Mouse (Mus musculus) cerebellum, adult 18-20 months (tissue): ENCODE measurements around the gene Cep104.

Experiments
- DNase-seq, 2 experiments: peaks; one replicate each; pipeline ENCODE4 v3.0.0; 2021

Cep104 gene

DNA sequence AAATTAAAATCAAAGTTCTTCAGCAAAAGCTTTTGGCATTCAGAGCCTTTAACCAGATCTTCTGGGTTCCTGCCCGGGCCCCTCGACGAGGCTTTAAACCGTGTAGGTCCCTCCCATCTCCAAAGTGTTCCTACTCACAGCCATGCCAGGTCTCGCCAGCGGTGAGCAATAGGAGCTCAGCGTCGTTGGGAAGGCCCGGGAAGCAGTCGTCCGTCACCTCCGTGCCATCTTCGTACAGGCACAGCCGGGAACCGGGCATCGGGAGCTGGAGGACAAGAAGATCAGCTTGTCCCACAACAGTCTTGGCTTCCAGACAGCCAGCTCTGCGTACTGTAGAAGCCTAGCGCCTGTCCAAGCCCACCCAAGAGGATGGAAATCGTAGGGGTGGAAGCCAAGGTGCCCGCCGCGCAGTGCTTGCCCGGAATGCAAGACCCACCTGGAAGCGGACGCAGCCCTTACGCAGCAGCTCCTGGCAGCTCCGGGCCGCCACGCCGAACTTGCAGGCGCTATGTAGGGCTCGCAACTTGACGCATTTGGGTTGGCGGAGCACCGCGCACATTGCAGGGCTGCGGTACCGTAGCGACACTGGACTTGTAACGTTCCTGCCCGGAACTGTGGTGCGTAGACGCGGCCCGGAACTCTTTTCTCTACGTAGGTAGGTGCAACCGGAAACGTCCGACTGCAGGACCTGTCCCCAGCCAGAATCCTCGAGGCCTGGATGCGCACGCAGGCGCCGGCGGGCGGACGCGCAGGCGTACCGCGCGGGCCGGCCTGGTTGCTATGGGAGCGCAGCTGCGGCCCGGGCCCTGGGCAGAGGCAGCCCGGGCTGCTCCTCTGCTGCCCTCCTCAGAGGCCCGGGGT lies at the start of gene Cep104, which contains the start of gene Dffb:
Gene Cep104, plus strand, starts transcription at position 764 of the 861 bp plus-strand sequence.
Gene Dffb, minus strand, starts transcription at position 696 of the 861 bp plus-strand sequence.
- peak; percentile 89 to 96 for DNase-seq

DNA sequence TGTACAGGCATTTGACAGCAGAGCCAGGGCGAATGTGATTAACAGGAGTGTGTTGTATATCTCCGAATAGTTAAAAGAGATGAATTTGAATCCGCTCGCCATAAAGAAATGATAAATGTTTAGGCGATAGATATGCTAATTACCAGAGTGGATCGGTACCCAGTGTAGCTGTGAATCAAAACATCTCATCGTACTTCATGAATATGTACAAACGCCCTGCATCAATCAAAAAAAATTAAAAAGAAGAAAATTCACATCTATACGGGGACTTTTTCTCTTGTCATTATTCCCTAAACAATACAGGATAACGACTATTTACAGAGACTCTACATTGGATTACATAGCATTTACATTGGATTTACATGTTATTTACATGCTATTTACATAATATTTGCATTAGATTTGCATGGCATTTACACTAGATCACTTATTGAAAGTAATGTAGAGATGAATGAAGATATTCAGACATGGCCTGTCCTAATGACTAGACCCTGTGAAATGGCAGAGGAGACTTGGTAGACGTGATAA lies 46.2 kb upstream of the Cep104 start:
- DNase-seq: no peak

DNA sequence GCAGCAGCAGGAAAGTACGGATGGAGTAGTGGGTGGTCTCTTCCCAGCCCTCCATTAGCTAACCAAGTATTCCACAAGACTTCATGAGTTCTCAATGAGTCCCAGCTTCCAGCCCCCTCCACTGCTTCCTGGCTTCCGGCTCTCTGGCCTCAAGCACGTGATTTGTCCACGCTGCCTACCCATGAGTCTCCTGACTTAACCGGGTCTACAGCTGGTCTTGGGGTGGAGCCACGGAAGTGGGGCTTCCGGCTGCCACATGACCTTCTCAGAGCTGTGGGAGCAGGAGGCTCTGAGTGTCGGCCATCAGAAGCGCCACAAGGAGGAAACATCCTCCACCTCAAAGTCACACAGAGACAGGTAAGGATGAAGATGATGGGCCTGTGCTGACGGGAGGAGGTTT lies 45.6 kb upstream of the Cep104 start:
- DNase-seq: no peak

DNA sequence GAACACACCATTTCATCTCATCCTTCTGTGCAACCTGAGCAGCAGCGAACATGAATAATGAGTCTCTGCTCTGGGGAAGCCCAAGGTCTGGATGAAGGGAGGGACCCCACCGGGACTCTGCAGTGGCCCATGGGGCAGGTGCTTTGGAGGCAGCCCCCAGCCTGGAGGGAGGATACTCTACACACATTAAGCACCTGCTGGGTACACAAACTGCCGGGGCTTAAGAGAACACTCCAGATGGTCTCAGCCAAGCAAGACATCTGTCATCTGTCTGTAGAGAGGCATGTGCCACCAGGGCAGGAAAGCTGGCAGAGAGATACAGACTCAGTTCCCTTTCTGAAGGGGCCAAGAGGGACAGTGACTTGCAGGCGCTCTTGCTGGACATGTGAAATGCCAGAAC lies 45.1 kb upstream of the Cep104 start:
- peak; percentile 11 to 12 for DNase-seq

DNA sequence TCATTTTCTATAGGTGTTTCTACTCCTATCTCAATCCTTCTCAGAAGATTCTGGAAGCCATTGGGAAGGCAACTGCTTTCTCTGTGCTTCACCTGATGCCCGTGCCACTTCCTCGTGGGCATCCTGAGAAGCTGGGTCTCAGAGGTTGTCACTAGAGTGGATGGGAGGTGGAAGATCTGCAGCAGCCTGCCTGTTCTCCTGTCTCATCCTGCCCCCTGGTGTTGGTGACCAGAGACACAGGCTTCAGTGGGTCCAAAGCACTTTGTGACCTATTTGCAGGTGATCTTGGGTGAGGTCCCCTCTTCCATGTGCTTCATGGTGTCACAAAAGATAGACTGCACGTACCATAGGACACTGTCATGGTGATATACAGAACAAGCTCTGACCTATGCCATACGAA lies 31.8 kb upstream of the Cep104 start:
- peak; percentile 35 to 46 for DNase-seq

- no peak for DNase-seq
Measured at GRCm38 (mm10) chr4:153944261-153944660, 30.7 kb upstream of the Cep104 start.

DNA sequence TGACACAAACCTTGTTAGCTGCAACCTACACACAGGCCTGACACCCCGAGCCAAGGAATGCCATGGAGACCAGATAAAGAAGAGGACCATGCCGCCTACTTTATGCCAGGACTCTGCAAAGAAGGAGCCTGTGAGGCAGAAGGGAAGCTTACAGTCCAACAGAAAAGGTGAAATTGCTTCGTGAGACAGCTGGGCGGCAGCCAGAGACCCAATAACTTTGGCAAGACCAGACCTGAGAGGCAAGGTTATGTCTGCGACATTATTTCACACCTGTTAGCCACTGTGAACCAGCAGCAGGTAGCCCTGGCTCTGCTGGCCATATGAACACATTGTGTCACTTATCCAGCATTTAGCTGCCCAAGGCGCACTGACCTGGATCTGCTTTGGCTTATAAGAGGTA lies 29.3 kb upstream of the Cep104 start:
- no peak for DNase-seq

DNA sequence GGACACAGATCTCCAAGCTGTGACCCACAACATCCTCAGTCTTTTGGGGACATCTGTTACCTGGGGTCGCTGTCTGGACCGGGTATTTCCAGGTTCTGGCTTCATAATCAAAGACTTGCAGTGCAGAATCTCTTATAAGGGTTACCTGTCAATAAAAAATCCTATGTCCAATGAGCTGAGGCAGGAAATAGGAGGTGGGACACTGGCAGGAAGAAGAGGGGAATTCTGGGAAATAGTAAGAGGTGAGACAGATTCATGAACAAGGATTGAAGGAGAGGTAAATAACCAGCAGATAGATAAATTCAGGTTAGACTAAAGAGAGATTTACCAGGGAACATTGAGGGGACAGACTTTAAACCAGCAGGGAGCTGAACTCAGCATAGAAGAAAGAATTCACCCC lies 24.6 kb upstream of the Cep104 start:
- no peak for DNase-seq

DNA sequence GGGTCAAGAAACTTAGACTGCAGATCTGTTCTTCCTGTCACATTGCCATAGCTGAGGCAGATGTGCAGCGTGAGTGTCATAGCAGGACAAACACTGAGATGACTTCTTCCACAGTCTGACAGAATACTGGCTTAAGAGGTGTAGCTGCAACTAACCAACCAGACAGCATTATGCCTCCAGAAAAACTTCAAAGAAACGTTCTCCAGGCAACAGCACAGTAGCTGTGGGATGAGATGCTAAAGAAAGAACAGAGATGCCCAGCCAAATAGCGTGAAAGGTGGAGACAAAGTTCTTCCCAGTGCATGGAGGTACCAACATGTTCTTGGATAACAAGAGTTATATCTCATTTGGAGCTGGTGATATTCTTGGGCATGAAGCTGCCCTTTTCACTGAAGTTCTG lies 23.8 kb upstream of the Cep104 start:
- DNase-seq: no peak

GRCm38 (mm10) chr4:153951692-153952091 lies 23.3 kb upstream of the Cep104 start:
- no peak for DNase-seq

GRCm38 (mm10) chr4:153955651-153956050 lies 19.3 kb upstream of the Cep104 start:
- DNase-seq: peak; percentile 27 to 44

DNA sequence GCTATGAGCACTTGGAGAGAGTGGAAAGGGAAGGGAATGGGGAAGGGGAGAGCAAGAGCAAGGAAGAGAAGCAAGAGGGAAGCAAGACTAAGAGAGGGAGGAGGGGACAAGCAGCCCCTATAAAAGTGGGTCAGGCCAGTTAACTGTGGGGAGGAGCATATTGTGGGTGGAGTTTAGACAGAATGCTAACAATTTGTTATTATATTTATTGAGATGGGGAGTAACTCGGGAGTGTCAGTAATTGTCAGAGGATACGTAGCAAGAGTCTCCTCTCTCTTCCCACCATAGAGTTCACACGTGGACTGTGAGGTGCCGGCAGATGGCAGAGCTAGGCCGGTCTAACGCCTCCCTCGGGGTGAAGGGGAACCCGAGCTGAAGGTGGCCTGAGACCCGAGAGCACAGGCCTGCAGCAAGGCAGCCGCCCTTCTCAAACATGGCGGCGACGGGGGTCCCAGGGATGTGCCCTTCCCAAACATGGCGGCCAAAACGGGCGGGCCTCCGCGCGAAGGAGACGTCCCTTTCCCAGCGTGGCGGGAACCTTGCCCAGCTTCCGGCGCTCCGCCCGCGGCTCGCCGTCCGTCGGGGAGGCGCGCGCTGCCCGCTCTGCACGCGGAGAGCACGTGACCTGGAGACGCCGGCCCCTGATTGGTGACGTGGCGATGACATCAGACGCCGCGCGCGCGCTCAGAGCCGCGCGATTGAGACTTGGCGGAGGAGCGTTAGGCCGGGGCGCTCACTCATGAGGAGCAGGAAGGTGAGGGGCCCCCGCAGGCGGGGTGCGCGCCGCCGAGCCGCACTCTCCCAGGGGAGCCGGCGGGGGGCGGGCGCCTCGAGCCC lies 18.2 kb upstream of the Cep104 start, which contains the start of gene A430005L14Rik:
Gene A430005L14Rik, plus strand, starts transcription at position 669 of the 837 bp plus-strand sequence.
- DNase-seq: peak; percentile 97 to 99

DNA sequence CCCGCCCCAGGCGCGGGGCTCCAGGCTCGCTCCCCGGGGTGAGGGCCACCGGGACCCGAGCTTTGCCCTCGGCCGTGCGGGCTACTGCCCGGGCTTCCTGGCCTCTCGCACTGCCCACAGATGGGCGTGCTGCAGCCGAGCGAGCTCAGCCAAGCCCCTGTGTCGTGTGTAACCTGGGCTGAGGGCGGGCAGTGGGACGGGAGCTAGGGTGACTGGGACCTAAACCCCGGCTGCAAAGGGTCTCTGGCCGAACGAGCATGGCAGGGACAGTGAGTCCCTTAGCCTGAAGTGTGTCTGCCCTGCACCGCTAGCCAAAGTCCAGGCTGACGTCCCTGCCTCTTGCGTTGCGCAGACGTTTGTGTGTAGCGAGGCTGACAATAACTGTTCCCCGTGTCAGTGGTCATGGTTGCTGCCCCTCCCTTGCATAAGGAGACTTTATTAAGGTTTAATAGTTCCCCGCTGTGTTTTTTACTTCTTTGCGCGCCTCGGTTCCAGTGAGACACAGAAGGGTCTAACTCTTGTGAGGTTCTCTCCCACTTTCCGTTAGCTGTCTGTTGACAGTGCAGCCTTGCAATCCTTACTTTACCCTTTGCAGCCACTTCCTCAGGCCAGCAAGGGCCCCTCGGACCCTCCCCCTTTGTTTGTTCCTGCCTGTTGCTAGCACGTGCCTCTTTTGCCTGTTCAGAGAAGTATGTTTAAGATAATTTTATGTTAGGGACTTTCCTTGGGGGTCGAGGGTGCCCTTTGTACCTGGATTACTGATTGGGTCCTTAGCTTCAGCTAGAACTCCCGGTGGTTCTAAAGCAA lies 17.3 kb upstream of the Cep104 start:
- DNase-seq: peak in 1 of 2 experiments; percentile 32

- no peak for DNase-seq
Measured at GRCm38 (mm10) chr4:153962631-153963030, 12.4 kb upstream of the Cep104 start.

GRCm38 (mm10) chr4:153966651-153967050 lies 8.3 kb upstream of the Cep104 start:
- peak; percentile 21 to 37 for DNase-seq

GRCm38 (mm10) chr4:153967556-153967955 lies 7.4 kb upstream of the Cep104 start:
- DNase-seq: no peak

- DNase-seq: no peak
Measured at GRCm38 (mm10) chr4:153968063-153968462, 6.9 kb upstream of the Cep104 start.

- DNase-seq: peak in 1 of 2 experiments; percentile 53
Measured at GRCm38 (mm10) chr4:153975292-153975662, 283 bp downstream of the Cep104 start.

GRCm38 (mm10) chr4:153975768-153976167 lies 774 bp downstream of the Cep104 start:
- no peak for DNase-seq

GRCm38 (mm10) chr4:153979243-153979642 lies 4.2 kb downstream of the Cep104 start:
- DNase-seq: no peak

DNA sequence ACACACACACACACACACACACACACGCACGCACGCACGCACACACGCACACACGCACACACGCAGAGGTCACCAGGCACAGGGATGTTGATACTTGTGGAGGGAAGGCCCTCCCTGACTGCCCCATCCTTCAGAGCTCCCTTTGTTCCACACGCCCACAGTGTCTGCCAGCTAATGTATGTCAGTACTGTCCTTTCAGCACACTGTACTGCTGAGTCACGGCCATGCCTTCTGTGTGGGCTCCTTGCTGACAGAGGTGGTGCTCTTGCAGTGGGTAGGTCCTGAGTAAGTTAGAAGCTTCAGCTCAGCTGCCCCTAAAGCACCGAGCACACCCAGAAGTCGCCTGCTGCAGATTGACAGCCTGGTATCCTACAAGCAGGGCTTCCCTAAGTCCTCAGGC lies 5.5 kb downstream of the Cep104 start:
- no peak for DNase-seq

GRCm38 (mm10) chr4:153992715-153993114 lies 17.7 kb downstream of the Cep104 start:
- DNase-seq: no peak

- DNase-seq: no peak
Measured at GRCm38 (mm10) chr4:153993505-153993904, 18.5 kb downstream of the Cep104 start.
